Mouse (Mus musculus) brain, adult 10 weeks (tissue): Measurements from ENCODE around the gene Defb18. TPM values are rescaled to one million over a fixed set of nuclear protein-coding genes. Genes with fewer than 3 reads are reported as not detected.

Experiments
- polyA plus RNA-seq: library from polyadenylated mRNA; stranded (reverse); fragments of 350-450 nt; fragmentation: Illumina TruSeq; extraction: RNeasy Lipid Tissue Mini Kit (QIAGEN cat#74804); gene quantifications from one replicate; pipeline ENCODE4 v1.2.3, GENCODE M21; 2015; ENCODE audit warnings: low read depth, low replicate concordance

The Defb18 gene
- polyA plus RNA-seq = not detected

DNA sequence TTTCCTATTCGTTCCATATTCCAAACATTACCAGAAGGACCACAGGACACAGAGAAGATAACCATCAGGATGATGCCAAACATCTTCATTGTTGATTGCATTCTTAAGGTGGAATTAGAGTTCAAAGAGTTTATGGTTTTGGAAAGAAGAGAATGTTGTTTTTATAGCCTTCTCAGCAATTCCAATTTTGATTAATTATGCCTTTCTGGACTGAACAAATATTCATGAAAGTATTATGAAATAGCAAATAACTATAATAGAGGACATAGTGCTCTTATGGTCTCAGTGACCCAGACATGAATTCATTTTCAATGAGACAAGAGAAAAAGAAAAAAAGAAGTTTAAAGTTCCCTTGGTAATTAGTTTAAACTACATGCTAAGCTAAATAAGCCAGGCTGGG, at the start of gene Defb18:
Gene Defb18, minus strand, starts transcription at position 101 of the 400 bp plus-strand sequence.

DNA sequence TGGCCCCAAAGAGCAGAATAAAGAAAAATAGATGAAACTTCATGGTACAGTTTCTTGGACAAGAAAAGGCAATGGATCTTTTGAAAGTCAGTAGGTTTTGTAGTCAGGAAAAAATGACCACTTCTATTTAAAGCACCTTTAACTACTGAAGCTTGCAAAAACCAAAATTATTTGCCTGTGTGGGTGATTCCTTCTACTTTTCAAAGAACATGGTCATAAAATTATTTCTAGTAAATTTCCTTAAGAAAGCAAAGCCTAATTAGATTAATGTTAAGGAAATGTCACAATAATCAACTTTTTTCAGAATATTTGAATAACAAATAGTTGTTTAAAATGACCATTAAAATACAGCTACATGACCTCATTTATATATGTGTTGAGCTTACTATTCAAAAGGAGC, 27.8 kb upstream of the Defb18 start, which contains the start of gene Defb41:
Gene Defb41, minus strand, starts transcription at position 101 of the 400 bp plus-strand sequence.

Other genes with a start within 250 kb of the Defb18 start
- not detected for gene Crisp4, start 91.5 kb downstream of the Defb18 start, polyA plus RNA-seq
- not detected for gene Defb41, start 27.7 kb upstream of the Defb18 start, polyA plus RNA-seq